Mouse (Mus musculus): Measurements from ENCODE around the gene Ptar1. TPM values are rescaled to one million over a fixed set of nuclear protein-coding genes. Genes with fewer than 3 reads are reported as not detected.

Ptar1 gene
- 59.0 and 71.9 TPM in 2 replicates for polyA plus RNA-seq (2021; fragmentation: Nextera tagmentation)
- long read RNA-seq, experiment 1, partial matches to known transcripts = 0 of 29 reads
- long read RNA-seq, experiment 1, other reads (novel, unspliced or antisense) = 29 of 29 reads
- long read RNA-seq, experiment 2, full-length matches to known transcripts = 11 of 30 reads
- long read RNA-seq, experiment 2, partial matches to known transcripts = 1 of 30 reads
- long read RNA-seq, experiment 2, other reads (novel, unspliced or antisense) = 18 of 30 reads

DNA sequence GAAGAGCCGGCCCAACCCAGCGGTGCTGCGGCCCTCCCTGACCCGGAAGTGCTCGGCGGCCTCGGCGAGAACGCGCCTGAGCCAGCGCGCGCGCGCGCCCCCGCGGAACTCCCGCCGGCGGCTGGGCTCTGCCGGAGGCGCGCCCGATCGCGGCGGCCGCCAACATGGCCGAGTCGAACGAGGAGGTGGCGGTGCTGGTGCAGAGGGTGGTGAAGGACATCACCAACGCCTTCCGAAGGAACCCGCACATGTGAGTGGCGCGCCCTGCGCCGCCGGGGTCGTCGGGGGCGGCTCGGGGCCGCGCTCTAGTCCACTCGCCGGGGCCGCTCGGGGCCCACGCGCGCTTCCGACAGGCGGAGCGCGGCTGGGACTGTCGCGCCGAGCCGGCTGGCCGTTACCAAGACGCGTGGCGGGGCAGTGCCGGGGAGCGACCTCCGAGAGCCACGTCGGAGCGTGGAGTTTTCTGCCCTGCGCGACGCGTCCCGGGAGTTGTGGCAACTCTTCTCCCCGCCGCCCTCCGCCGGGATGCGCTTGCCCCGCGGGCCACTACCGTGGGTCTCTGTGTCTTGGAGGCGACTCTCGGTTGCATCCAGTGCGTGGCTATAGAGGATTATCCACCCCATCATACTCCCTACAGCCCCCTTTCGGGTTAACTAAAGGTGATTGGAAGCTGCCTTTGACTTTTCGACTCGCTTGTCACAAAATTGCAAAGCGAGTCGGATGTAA is at the start of gene Ptar1:
TSS of gene Ptar1 (plus strand) at position 134 of the 726 bp plus-strand sequence.

GRCm38 (mm10) chr19:23652644-23653043 is 34.6 kb upstream of the Ptar1 start, which contains the start of gene 1700028P14Rik:
Gene 1700028P14Rik (minus strand): TSS chr19:23652812.

DNA sequence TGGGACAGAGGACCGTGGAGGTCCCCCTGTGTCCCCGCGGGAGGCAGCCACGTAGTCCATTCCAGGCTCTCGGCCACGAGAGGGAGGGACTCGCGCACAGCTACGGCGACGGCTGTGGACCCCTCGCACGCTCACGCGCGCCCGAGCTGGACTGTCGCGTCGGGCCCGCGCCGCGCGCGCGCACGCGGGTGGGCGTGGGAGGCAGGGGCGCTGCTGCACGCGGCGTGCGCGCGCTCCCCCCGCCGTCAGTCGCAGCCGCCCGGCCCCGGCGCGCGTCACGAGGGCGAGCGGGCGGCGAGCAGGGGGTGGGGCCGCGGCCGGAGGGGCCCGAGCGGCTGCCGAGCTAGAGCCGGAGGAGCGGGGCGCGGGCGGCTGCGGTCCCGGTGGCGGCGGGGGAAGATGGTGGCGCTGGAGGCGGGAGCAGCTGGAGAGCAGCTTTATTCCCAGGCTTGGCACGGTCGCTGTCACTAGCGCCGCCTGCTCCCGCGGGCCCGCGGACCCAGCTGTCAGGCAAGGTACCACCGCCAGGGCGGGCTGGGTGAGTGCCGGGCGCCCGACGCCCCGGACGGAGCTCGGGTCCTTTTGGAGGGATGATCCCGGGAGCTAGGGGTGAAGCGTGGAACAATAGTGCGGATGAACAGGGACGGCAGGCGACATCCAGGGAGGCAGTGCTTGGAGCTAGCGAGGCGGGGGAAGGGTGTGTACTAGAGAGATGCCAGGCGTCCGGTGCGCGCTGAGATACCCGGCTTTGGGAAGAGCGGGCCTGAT is 71.5 kb downstream of the Ptar1 start, which contains the start of gene Apba1:
TSS of gene Apba1 (plus strand) at position 334 of the 768 bp plus-strand sequence.

Other genes with a start within 250 kb of the Ptar1 start
- gene Mamdc2, start 239.0 kb upstream of the Ptar1 start, polyA plus RNA-seq (2021; fragmentation: Nextera tagmentation) = 0.83 and 1.5 TPM in 2 replicates
- gene 1700028P14Rik, start 34.6 kb upstream of the Ptar1 start, polyA plus RNA-seq (2021; fragmentation: Nextera tagmentation) = 4.5 and 6.9 TPM in 2 replicates
- 19.6 and 23.2 TPM in 2 replicates for gene Apba1, start 71.5 kb downstream of the Ptar1 start, polyA plus RNA-seq (2021; fragmentation: Nextera tagmentation)